Mouse (Mus musculus) T-helper 2 cell (primary cell): Measurements from ENCODE around the gene St8sia2.

ENCODE experiments used
- in situ Hi-C: fragments of 300-600 bp; cut with MboI, MseI; formaldehyde crosslinking; loops from one replicate; pipeline ENCODE4 v1.15.1; 2025; ENCODE audit warnings: high pct_unique_total_duplicates

The St8sia2 gene

DNA sequence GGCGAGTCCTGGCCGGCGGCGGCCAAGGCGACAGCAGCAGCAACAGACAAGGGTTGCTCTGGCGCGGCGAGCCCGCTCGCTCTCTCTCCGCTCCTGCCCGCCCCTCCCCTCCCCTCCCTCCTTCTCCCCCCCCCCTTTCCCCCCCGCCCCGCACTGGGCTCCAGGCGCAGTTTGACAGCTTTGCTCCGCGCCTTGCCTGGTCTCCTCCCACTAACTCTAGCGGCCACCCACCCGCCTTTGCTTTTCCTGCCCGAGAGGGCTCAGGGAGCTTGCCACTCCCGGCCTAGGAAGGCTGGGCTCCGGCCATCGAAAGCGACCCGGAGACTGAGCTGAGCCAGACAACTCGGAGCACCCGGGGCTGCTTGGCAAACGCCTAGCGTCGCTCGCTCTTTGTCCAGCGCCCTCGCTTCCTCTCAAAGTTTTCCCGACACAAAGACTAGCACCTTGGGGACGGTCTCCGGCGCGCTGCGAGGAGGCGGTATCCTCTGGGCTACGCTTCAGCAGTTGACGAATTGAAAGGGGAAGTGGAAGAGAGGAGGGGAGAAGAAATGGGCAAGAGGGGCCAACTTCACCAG lies at the start of gene St8sia2:
TSS of gene St8sia2 (minus strand) at position 90 of the 575 bp plus-strand sequence.
- in situ Hi-C loops = loop anchor here (25.0 kb wide), 1 partner anchor 549 kb away; the partner anchor contains the start of gene Slco3a1

- in situ Hi-C loops = no loop called here
Observed at GRCm38 (mm10) chr7:74061076-74061475, 47.6 kb upstream of the St8sia2 start.

DNA sequence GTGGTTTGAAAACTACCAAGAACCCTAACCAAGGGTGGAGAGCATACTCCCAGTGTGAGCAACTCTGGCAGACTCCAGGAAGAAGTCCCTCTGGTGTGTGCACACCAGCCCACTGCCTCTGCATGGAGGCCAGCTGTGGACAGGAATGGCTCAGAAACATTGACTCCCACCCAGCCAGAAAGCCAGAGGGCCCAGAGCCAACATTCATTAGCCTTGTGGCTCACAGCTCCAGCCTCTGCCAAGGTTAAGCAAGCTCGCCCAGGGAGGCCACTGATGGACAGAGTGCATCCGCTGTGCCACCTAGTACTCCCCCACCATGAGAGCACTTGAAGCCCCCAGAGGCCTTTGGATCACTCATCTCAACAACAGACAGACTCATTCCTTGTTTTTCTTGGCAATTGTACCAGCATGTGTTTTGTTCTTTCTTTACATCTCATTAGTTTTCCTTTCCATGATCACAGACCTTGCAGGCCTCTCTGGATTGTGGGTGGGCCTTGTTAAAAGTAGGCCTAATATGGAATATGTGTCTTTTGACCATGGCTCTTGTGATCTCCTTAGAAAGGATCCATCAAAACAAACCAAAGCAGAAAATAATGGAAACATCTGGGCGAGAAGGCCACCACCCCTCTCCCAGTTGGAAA lies 46.9 kb upstream of the St8sia2 start:
- in situ Hi-C loops = no loop called here

DNA sequence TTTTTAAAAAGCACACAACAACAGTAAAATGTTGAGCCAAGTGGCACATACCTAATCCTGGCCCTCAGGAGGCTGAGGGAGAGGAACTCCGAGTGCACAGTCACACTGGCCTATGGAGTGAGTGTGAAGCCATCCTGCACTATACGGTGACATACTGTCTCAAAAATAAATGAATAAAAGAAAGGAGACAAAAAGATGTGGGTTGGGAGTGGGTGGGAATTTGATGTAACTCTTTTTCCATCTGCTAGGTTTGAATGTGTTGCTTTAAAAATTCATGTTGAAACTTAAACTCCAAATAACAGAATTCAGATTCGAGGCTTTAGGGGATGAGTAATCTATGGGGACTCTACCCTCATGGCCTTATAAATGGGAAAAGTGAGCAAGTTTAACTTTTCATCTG lies 46.2 kb upstream of the St8sia2 start:
- in situ Hi-C loops = no loop called here

GRCm38 (mm10) chr7:74055753-74056152 lies 42.3 kb upstream of the St8sia2 start:
- in situ Hi-C loops = no loop called here

DNA sequence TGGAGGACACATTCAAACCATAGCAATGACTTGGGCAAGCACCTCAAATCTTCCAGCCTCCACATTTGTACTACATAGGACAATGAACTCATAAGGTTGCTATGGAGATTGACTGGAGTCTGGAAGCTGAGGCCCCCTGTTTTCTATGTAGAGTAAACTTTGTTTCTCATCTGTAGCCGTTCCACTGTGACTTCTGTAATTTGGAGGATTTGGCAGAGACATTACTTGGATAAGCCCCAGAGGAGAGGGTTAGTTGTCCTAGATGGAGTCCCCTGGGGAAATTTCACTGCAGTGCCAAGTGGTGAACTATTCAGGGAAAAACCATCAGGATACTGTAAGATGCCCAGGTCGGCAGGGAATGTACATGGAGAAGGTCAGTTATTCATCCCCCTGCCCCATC lies 34.1 kb upstream of the St8sia2 start:
- in situ Hi-C loops = no loop called here

DNA sequence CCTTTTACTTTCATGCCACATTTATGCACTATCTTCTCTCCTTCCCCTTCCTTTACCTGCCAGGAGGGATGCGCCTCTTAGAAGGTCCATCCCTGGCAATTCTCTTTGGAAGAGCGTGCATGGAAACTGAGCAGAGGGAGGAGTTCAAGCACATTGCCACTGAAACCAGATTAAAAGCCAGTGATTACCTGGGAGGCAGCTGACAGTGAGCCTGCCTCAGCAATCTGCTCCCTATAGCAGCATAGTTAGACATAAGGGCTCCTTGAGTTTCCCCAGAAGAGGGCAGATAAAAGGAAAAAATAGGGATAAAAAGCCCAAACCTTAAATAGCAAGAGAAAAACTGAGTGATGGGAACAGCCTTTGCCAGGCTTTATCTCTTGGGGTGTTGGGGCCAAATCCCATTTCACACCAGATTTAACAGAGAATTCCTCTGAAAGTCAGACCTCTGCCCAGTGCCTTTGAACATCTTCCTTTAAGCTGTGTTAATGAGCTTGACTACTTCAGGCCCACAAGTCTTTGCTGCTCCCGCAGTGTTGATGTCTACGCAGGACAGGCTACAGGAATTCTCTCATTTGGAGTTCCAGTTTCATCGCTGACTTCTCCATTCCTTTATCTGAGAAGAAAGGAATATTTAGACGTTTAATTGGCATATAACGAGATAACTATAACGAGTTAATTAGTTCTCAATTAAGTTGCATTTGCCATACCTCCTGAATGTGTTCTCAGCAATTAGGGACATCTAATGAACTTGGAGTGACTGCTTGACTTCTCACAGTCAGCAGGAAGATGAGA lies 31.9 kb upstream of the St8sia2 start:
- in situ Hi-C loops = no loop called here

DNA sequence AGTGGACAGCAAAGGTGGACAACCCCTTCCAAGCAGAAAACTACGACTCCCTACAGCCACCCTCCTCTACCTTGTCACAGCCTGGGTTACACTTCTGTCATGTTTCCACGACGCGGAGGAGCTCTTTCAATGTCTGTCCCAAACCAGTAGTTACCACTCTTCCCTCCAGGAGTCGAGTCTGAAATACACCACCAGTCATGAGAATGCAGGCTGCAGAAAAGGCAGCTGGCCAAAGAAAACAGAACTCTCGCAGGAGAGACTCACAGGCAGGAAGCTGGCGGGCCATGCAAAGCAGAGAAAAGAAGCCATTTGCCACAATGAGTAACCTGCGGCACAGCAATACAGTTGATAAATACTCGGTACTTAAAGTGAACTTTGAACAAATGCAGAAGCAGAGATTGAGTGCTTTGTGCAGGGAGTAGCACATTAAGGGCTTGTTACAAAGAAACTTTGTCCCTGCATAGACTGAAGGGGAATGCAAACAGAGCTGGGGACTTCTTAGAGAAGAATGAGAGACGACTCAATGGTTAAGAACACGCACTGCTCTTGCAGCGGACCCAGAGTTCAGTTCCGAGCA lies 30.2 kb upstream of the St8sia2 start:
- in situ Hi-C loops = no loop called here

- in situ Hi-C loops = no loop called here
Observed at GRCm38 (mm10) chr7:74025007-74025406, 11.5 kb upstream of the St8sia2 start.

DNA sequence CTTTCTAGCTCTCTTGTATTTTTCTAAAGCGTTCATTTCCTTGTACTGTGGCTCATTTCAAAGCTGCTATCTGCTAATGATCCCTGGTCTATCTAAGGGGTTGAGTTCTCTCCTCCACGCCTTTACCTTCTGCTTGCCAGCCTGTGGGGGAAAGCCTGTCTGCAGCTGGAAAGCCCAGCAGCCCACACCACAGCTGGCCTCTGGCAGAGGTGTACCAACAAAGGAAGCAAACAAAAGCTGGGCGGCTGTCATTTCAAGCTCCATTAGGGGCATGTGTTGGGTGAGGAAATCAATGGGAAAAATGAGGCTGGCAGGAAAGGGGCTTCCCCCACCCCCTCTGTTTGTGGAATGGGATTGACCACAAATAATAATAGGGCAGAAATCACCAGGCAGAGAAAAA lies 10.7 kb upstream of the St8sia2 start:
- in situ Hi-C loops = loop anchor here (5.0 to 25.0 kb wide), 2 partner anchors 333 to 538 kb away; partner anchors contain the start of gene Slco3a1

- in situ Hi-C loops = loop anchor here (5.0 to 25.0 kb wide), 2 partner anchors 335 to 540 kb away; partner anchors contain the start of gene Slco3a1
Observed at GRCm38 (mm10) chr7:74022571-74022970, 9.1 kb upstream of the St8sia2 start.

DNA sequence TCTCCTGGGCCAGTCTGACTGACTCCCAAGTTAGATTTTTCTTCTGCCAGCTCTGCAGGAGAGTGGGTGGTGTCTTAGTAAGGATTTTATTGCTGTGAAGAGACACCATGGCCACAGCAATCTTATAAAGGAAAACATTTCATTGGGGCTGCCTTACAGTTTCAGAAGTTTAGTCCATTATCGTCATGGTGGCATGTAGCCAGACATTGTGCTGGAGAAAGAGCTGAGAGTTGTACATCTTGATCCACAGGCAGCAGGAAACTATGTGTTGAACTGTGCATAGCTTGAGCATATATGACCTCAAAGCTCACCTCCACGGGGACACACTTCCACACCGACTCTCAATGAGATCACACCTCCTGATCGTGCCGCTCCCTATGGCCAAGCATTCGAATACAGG lies 8.3 kb upstream of the St8sia2 start:
- in situ Hi-C loops = loop anchor here (5.0 to 25.0 kb wide), 2 partner anchors 336 to 541 kb away; partner anchors contain the start of gene Slco3a1

GRCm38 (mm10) chr7:74016613-74017012 lies 3.1 kb upstream of the St8sia2 start:
- in situ Hi-C loops = loop anchor here (25.0 kb wide), 1 partner anchor 546 kb away; the partner anchor contains the start of gene Slco3a1

DNA sequence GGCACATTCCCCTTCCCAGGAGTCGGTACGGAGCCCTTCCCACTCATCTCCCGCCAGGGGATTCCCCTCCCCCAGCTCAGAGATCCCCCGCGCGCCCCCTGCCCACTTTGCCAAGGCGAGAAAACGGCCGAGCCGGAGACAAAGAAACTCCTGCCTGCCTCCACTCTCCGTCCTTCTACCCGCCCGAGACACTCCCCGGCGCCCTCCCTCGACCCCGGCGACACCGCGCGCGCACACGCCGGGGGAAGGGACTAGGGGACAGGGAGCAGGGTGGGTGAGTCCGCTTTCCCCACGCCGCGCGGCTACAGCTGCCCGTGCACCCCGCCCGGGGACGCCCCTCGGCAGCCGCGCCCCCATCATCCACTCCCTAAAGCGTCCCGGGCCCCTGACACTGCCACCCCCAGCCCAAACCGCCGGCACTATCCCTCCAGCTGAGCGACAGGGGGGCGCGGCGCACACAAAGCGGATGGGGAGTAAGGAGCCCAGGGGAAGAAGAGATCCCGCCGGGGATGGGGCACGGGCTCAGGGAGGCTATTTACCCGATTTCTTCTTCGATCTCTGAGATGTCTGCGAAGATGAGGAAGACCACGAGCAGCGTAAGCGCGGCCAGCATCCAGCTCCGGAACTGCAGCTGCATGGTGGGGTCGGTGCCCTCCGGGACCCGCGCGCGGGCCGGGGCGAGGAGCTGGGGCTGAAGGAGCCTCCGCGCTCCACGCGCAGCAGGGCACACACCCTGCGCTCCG lies 461 bp downstream of the St8sia2 start:
- in situ Hi-C loops = loop anchor here (25.0 kb wide), 1 partner anchor 549 kb away; the partner anchor contains the start of gene Slco3a1

GRCm38 (mm10) chr7:74011976-74012857 lies 1.3 kb downstream of the St8sia2 start:
- in situ Hi-C loops = loop anchor here (25.0 kb wide), 1 partner anchor 550 kb away; the partner anchor contains the start of gene Slco3a1

DNA sequence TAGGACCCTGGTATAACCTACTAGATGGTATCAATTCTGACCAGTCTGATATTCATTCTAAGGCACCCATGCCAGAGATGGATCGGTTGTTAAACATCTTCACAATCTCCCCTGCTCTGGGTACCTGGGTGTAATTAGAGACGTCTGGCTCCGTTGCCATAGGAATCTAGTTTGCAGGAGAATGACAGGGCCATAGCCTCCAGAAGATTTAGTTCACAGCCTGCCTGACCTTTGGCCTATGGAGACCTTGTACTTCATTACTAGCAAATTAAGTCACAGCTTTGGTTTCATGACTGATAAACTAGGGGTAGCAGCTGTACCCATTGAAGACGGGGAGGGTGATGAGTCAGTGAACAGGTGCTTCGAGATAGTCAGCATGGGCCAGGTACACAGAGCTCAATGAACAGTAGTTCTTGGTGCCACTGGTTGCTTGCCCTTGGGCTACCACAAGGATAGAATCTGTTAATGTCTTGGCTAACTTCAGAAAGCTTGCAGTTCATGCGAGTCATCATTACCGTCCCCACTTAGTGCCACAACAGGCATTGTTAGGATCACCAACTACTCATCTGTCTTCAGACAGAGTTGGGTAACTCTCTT lies 4.4 kb downstream of the St8sia2 start:
- in situ Hi-C loops = loop anchor here (25.0 kb wide), 1 partner anchor 553 kb away; the partner anchor contains the start of gene Slco3a1

GRCm38 (mm10) chr7:74006775-74007371 lies 6.6 kb downstream of the St8sia2 start:
- in situ Hi-C loops = loop anchor here (25.0 kb wide), 1 partner anchor 555 kb away; the partner anchor contains the start of gene Slco3a1

DNA sequence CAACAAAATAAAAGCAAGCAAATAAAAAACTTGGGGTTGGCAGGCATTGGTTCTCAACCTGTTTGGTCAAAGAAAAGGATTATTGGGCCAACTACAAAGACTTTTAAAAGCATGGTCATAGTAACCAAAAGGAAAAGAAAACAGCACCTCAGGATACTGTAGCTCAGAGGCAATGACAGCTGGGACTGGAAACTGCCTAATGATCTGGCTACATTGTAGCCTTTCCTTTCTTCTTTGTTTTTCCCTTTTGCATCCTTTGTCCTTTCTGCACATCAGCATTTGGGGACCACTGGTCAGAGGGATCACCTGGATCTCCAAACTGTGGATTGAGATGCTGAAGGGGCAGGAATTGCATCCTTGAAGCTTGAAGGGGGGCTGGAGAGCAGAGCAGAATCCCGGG lies 7.1 kb downstream of the St8sia2 start:
- in situ Hi-C loops = loop anchor here (25.0 kb wide), 1 partner anchor 556 kb away; the partner anchor contains the start of gene Slco3a1
